Mouse (Mus musculus) 3134 (cell line): ENCODE measurements at regions not wholly inside any gene's neighbourhood (a gene's known extent, or its start where the extent isn't known, plus 50 kb on each side); places are given as distances from the start of the nearest gene placed in this dataset.
A peak's percentile ranks its signal among the peaks of the same experiment; 100 is the strongest.

Experiments used
- DNase-seq: peaks from one replicate; pipeline ENCODE4 v3.0.0-alpha.2; 2011; ENCODE audit warnings: low spot score; ENCODE audit not compliant: insufficient read length; ENCODE audit errors: extremely low read depth

DNA sequence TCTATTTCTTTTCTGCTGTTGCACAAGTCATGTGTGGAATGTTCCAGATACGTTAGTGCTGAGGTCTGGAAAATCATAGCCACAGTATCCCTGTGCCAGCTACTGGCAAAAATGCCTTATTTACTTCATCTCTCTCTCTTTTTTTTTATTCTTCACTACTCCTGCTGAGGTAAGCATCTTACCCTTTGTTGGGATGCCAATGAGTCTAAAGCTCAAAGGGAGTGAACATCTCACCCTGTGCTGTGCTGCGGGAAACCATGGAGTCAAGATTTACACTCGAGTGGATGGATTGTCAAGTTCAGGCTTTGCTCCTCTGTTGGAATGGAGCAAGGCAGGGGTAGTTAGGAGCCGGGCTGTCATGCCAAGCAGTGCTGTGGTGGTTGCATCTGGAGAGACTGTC lies 140.1 kb upstream of the Tmpo start:
- no peak for DNase-seq

DNA sequence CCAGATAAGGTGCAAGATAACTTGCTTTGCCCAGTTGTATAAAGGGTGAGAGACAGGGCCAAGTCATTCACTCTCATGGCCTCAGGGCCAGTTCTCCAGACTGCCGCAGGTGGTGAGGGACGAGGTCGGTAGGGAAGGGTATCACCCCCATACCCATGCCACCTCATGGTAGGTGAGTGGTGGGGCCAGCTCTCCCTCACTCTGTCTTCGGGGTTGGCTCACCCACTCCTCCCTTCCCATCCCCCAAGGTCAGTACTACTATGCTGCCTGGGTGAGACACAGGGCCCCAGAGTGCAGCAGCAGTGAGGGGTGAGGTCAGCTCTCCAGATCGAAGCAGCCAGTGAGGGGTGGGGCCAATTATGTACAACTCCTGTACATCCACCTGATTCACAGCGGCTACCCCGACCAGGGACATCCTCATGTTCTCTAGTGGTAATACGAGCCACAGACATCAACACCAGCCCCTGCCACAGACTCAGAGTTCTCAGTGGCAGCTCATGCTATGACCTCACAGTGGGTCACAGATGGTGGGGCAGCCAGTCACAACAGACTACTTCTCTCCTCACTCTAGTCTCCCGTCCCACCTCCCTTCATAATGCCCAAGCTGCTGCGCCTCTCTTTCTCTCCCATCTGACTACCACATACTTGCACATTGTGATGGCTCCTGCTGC lies 138.5 kb upstream of the Tmpo start:
- DNase-seq = no peak

DNA sequence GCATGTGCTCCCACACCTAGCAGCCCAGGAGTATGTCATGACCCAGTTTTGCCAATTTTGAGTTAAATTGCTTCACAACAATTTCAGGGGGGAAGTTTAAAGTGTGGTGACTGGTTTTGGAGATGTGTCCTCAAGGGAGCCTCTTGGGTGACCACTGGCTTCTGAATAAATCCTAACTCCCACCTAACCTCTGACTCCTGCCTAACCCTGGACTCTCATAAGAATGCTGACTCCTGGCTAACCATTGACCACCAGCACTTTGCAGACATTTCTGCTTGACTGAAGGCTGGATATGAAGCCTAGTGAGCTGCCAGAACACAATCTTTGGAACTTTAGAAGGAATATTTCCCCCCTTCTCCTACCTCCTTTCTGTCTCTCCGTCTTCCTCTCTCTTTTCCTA lies 133.3 kb upstream of the Tmpo start:
- DNase-seq = no peak

DNA sequence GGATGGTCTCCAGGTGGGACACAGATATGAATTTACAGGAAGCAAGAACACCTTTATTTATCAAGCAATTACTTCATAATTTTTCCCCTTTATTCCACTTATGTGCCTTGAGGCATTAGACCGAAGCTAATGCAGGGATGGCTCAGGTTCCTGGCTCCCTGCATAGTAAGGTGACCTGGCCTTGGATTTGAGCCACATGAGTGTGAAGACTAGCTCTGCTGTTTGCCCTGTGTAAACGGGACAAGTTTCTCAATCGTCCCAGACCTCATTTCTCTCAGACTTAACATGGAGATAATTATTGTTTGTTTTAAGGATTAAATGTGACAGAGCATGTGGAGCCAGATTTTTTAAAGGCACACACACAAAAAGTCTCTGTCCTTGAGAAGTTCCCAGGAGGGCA lies 132.2 kb upstream of the Tmpo start:
- no peak for DNase-seq

DNA sequence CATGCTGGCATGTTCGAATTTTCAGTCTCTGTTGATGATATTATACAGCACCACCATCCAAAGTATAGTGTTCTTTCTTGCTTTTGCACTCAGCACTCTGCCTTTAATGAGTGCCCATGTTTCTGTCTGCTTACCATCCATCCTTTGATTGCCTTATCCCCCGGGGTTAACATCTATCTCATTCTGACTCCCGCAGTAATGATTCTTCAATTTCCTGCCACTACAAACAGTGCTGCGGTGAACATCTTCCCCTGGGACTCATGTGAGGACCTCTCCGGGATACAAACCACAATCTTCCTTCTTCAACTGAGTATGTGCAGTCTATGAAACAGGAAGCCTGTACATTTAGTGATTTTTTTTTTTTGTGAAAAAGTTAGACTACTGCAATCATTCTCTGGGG lies 131.8 kb upstream of the Tmpo start:
- DNase-seq = no peak

DNA sequence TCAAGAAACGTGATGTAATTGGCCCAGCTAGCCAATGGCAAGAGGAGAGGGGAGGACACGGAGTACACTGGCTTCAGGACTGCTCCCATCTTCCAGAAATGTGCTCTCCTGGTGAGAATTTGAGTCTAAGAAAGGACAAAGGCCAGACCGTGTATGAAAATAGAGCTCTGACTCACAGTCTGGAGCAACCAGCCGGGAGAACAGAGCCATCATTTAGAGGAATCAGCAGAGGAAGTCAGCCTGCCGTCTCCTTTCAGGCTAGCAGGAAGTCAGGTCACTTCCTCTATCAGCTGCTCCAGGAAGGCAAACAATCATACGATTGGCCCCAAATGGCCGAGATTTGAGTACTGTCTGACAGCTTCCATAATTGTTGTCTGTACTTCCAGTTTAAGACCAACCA lies 119.0 kb upstream of the Tmpo start:
- peak; percentile 12 for DNase-seq

DNA sequence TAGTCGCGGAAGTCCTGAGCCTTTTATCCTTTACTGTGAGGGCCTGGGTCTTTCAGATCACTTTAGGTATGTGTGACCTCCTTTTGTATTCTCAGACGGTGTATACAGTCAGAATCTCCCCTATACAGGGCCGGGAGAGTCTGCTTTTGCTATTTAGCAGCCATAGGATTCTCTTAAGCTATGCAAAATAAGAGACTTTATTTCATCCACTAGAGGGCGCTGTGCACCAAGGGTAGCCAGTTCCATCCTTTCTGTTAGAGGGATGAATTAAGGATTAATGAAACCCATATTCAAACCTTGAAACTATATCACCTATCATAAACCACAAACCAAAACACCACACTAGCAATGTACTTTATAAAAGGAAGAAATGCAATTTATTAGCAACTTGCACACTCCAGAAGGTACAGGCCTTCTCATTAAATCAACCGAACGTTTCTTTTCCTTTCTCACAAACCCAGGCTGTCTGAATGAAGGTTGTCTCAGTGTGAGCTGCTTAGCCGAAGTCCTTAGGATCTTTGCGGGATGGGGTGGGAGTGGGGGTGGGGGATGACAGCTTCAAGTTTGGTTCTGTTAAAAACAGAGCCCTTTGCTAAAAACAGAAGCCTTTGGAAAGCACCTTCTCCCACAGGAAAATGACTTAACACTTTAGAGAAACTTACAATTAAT lies 116.8 kb upstream of the Tmpo start:
- DNase-seq = no peak

DNA sequence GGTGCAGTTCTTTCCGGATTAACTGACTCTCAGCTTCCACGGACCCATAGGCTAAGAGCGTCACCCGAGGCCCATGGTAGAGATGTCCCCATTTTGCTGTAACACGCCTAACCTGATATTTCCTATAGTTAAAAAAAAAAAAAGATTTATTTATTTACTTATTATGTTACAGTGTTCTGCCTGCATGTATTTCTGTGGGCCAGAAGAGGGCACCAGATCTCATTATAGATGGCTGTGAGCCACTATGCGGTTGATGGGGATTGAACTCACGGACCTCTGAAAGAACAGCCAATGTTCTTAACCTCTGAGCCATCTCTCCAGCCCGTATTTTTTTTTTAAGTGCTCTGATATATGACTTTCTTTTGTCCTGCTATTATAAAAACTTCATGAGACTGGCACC lies 114.2 kb upstream of the Tmpo start:
- no peak for DNase-seq

DNA sequence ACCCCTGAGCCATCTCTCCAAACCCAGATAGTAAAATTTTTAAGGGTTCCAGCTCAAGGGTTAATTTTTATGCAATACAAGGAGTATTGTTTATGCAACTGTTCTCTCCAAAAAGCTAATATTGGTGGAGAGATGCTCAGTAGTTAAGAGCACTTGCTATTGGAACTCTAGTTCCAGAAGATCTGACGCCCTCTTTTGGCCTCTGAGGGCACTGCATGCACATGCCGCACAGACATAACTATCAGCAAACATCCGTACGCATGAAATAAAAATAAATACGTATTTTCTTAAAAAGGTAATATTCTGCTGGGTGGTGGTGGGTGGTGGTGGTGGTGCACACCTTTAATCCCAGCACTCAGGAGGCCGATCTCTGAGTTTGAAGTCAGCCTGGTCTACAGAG lies 112.1 kb upstream of the Tmpo start:
- no peak for DNase-seq

DNA sequence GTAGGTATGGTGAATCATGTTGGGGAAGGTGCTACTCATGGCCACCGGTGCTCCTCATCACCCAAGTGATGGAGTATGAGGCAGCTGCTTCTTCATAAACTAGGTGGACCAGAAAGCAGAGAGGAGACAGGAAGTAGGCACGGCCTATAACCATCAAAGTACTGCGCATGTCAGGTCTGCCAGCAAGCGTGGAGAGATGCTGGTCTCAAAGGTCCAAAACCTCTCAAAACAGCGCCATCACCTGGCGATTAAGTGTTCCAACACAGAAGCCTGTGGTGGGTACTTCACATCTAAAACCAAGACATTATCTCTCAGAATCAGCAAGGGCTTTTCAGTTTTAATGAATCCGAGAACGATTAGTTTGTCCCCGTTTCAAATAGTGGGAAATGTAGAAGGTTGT lies 103.1 kb upstream of the Tmpo start:
- no peak for DNase-seq

DNA sequence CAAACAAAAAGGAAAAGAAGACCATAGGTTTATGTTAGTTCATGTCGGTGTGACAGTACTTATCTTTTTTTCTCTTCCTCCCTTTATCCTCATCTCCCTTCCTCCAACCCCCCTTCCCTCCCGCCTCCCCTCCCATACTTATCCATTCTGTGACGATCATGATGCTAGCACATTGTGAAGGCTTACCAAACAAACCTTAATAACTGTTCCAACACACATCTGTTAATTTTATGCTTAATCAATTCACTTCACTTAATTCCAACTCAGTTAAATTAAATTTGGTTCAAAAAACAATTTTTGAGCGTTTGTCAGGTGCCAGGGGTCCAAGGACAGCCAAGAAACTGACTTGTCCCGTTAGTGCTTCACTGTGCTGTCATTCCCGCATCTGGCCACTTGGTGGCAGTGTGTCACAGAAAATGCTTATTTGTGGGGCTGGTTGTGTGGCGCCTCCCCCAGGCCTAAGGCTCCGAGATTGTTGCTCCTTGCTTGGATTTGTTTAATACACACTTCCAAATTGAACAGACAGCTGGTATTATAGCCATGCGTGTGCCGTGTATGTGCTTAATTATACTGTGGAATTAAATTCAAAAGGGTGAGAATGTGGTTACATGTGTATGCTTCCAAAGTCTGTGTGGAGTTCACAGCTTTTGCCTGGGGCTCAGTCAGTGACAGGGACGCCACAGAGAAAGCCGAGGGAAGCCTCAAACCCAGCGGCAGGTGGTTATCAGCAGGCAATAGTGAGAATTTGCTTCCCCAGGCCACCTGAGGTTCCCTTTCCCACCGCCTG lies 90.0 kb upstream of the Tmpo start:
- DNase-seq = peak; percentile 54

DNA sequence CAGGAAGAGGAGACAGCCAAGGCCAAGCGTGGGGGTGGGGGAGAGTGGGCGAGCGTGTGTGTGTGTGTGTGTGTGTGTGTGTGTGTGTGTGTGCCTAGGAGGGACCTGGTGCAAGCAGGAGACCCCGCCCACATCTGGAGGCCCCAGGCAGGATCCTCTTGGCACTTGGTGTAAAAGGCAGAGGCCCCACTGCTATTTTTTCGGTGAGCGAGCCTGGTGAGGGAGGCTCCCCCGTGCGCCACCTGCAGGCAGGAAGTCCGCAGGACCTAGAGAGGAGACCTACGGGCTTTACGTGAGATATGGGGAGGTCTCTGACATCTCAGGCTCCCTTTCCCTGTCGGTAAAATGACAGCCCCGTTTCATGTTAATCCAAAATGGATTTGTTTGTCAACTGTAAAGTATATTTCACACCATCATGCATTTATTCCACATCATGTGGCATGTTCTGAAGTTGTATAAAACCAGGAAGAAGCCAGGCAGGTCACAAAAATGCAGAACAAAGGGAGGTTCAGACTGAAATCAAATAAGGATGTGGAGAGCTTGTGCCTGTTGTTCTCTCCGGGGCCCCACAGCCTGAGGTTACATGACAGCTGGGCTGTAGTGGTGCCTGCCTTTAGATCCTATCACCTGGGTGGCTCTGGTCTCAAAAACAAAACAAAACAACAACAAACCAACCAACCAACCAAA lies 89.3 kb upstream of the Tmpo start:
- DNase-seq = peak; percentile 82

DNA sequence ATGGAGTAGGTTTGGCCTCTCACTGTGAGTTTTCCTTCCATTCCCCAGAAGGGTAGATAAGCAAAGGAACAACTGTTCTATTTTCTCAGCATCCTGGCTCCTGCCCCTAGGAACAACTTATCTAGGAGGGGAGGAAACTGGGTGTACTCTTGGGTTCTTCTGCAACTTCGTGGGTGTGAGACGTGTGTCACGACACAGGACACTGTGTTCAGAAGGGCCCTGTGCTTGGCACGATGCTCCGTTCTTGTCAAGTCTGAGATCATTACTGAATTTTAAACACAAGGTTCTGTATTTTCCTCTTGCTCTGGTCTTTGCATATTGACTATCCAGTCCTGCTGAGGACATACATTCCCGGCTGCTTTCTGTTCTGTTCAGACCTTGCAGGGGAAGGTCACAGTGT lies 86.8 kb upstream of the Tmpo start:
- no peak for DNase-seq

DNA sequence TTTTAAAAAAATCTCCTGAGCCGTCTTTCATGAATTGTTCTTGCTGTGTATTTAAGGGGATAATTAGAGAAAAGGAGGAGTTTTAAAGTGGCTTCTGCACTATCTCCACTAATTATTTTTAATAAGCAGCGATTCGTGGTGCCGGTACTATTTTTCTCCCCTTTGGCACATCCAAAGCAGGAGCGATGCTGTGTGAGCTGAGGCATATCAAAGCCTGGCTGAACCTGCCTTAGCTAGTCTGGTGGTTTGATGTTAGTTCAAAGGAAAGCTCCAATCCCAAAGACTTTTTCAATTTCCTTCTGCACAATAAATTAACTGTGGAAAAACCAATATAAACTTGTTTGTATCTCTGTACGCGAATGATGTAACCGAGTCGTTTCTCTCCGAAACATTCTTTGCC lies 79.3 kb upstream of the Tmpo start:
- DNase-seq = no peak

DNA sequence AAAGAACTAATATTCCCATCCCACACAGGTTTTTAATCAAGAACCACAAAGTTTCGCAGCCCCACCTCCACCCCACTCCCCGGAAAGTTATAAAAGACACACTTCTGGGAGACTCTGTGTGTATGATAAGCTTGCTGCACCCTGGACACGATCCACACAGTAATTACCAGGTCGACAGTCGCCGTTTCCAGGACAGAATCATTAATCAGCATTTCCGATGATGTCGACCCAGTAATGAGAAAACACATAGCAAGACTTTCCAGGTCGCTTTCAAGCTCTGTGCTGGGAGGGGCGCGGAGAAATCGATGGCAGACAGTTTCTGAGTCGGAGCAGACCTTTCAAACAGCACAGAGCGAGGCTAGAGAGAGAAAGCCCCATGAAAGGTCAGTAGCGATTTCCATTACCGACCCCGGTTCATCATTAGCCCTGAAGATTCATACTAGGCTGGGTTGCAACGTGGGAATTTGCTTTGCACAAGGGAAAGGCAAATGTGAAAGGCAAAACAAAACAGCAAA lies 68.6 kb upstream of the Tmpo start:
- no peak for DNase-seq

DNA sequence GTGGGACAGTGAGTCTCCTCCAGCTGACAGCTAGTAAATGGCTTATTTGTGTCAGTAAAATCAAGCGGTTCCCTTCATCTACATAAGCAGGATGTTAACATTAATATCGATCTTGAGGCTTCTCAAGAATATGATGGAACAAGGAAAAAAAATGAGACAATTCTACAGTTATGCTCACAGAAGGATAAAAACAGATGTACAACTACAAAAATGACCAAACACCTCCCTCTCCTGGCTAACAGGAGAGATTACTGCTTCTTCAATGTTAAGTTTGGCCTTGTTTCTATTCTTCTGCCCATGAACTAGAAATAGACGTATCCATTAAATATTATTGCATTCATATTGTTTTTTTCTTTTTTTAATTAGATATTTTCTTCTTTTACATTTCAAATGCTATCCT lies 63.2 kb upstream of the Tmpo start:
- no peak for DNase-seq

DNA sequence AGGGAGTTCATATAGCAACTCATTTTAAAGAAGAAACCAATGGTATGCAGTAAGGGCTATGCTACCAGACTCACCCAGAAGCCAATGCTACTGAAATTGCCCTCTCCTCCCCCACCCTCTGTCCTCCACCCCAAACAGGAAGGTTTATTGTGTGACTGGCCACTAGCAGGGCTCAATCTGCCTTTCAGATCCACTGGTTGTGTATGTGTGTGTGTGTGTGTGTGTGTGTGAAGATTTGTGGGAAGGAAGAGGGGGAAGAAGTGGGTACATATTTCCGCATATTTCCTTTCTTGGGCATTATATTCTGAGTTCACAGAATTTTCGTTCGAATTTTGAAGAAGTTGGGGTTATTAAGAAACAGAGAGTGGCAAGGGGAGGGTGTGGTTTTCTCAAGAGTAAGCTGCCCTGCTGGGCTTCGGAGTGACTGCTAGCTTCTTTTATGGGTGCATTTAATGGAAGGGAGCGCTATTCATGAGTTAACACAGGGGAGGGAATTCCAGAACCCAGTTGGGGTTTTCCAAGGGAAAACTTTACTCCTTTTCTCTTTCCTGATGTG lies 61.5 kb upstream of the Tmpo start:
- DNase-seq = no peak

DNA sequence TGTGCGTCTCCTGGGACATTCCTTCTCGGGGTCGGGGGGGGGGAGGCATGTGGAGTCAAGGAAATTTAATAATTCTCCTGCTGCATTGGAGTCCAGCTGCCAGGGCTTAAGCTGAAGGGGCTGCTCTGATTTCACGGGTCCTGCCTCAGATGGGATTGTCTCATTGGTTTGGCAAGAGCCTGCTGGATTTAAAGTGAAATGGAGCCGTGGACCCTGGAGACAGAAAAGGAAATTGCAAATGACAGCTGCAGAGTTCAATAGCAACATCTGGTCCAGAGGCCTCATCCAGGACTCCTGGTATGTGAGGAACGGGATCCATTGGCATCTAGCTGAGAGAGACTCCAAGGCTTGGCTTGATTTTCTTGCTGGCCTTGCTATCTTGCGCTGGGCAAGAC lies 60.5 kb upstream of the Tmpo start:
- no peak for DNase-seq

DNA sequence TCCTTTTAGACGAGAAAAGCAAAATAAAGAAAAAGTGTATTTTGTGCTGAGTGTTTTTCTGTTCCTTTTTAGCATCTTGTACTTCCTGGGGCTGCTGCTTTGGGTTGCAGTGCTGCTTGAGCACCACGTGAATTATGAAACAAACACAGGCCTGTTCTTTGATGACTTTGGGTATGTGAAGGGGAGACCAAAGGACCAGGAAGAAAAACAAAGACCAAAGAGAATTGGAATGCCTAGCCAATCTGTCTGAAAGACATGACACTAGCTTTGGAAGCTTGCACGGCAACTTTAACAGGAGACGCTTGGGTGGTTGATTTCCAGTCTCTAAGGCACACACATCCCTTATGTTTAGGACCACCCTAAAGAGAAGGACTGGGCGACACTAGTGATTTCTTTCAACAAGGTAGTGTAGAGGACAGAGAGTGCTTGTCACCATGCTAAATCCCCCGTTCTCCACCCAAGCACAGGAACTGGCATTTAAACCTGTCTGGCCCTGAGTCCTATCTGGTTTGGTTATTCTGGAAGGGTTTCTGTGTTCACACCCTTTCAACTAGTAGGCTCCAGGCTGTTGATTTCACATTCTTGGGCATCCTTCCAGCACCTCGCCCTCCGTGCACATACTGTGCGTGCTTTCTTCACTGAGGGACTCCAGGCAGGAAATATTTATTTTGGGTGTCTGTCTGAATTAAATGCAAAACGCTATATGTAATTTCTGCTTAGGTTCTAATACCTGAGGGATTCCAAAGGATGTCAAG lies 59.9 kb upstream of the Tmpo start:
- peak; percentile 32 for DNase-seq

DNA sequence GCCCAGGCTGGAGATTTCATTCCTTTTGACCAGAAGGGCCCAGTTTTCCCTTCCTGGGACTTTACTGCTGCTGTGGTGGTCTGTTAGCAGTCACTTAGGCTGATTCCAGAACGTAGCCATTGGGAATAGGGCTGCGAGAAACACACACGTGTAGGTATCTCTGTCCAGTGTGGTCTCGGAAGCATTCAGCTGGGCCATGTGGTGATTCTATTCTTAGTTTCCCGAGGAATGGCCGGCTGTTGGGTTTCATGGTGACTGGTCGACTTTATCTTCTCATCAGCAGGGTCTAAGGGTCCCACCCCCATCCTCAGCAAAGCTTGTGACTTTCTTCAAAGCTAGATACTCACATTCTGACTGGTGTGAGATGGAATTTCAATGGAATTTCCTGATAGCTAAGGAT lies 59.2 kb upstream of the Tmpo start:
- no peak for DNase-seq
